In the genomic region with DNA sequence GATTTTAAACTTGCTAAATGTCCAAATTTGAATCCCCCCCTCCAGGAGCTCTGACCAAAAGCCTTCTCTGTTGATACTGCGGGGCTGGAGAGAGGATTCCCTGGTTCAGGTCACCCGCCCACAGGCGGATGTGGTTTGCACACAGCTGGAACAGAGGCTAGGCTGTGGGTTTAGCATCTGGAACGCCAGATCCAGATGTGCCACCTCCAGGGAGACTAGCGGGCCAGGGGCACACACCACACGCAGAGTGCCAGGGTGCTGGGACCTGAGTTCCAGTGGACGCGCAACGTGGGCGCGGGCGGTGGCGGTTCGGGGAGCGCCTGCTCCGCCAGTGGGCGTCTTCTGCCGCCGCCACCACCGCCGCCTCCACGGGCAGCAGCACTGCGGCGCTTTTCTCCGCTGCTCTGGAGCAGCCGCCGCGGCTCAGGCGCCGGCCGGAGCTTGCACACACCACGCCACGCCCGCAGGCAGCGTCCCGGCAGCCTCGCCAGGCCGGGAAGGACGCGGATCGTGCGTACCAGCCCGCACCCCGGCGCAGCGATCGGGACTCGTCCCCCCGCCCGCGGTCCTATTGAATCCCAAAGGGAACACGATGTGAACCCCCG, we compare ENCODE assay signal across 9 mouse cellular contexts.
DNase-seq lines count a peak whose midpoint lies in the region; ATAC-seq and TF ChIP-seq lines count a peak whose summit lies in the region.
"Had no signal": no experiment of that assay in that cellular context is flagged by ENCODE, and none has a peak within 500 bp of the region (broad histone marks: within the 10 kb centered on the region; RNA-seq: fewer than 3 reads in every experiment).

No protein-coding gene starts in this region.

- peak overlapping the region; percentile 81 for H3K27ac ChIP-seq in embryonic facial prominence, embryonic 12.5 days
- H3K27ac ChIP-seq in hindbrain, embryonic 15.5 days (replicated peaks) = peak overlapping the region; percentile 86
- peak overlapping the region; percentile 75 for H3K27ac ChIP-seq in lung, embryonic 16.5 days (ENCODE audit: low read length)
- no peak overlapping the region for H3K27ac ChIP-seq in small intestine, adult 2 months (ENCODE audit: insufficient read depth, low read depth, low read length)

- no peak for DNase-seq in adrenal gland, adult (ENCODE audit: inconsistent age in 2 of 2, low spot score in 1 of 2)

- H3K36me3 ChIP-seq in erythroblast, embryonic 14.5 days (ENCODE audit: control insufficient read depth) = no peaks in the 10 kb centered on the region
- H3K36me3 ChIP-seq in E14TG2a.4 (ENCODE audit: insufficient read depth, low read length) = no peaks in the 10 kb centered on the region
- no peaks in the 10 kb centered on the region for H3K36me3 ChIP-seq in embryonic facial prominence, embryonic 12.5 days
- H3K36me3 ChIP-seq in hindbrain, embryonic 15.5 days = no peaks in the 10 kb centered on the region
- no peaks in the 10 kb centered on the region for H3K36me3 ChIP-seq in lung, embryonic 16.5 days (ENCODE audit: control insufficient read depth, insufficient read depth, low read length)
- no peaks in the 10 kb centered on the region for H3K36me3 ChIP-seq in small intestine, adult 2 months (ENCODE audit: control insufficient read depth, insufficient read depth, low read length)
- H3K36me3 ChIP-seq: G1E had no signal

- TF ChIP-seq POLR2A in small intestine, adult 2 months (IDR thresholded peaks at IDR 0.05; ENCODE audit: low read depth, low read length) = no peak

- no peak for ATAC-seq in erythroblast, adult 5-6 weeks (replicated peaks; ENCODE audit: low FRiP score, poor library complexity, severe bottlenecking)
- peak; percentile 60 for ATAC-seq in embryonic facial prominence, embryonic 12.5 days (ENCODE audit: insufficient number of reproducible peaks, insufficient read depth, low FRiP score, low TSS enrichment)
- peak; percentile 59 for ATAC-seq in hindbrain, embryonic 15.5 days (ENCODE audit: low FRiP score, low read depth)
- peak; percentile 77 for ATAC-seq in lung, embryonic 16.5 days (ENCODE audit: low read depth)

- no peaks in the 10 kb centered on the region for H3K9me3 ChIP-seq in erythroblast, embryonic 14.5 days (ENCODE audit: control insufficient read depth, low read length)
- H3K9me3 ChIP-seq in E14TG2a.4 (ENCODE audit: low read length) = no peaks in the 10 kb centered on the region
- no peaks in the 10 kb centered on the region for H3K9me3 ChIP-seq in embryonic facial prominence, embryonic 12.5 days
- no peaks in the 10 kb centered on the region for H3K9me3 ChIP-seq in hindbrain, embryonic 15.5 days
- H3K9me3 ChIP-seq in lung, embryonic 16.5 days (ENCODE audit: control insufficient read depth, low read length) = no peaks in the 10 kb centered on the region

- WGBS in embryonic facial prominence, embryonic 12.5 days = under 1% methylated on average over 30 of the region's 53 CpGs
- WGBS in hindbrain, embryonic 15.5 days = 0% methylated on average over 22 of the region's 53 CpGs
- WGBS in lung, embryonic 16.5 days = 0% methylated on average over 43 of the region's 53 CpGs
- 2% methylated on average over 53 of the region's 53 CpGs for WGBS in small intestine, adult 2 months

- peak overlapping the region; percentile 76 for H3K9ac ChIP-seq in embryonic facial prominence, embryonic 12.5 days
- peak overlapping the region; percentile 80 for H3K9ac ChIP-seq in hindbrain, embryonic 15.5 days
- H3K9ac ChIP-seq in lung, embryonic 16.5 days (ENCODE audit: low read length) = peak overlapping the region; percentile 72

- H3K27me3 ChIP-seq in erythroblast, embryonic 14.5 days (ENCODE audit: control insufficient read depth) = peaks cover 77% of the 10 kb centered on the region
- peaks cover 80% of the 10 kb centered on the region for H3K27me3 ChIP-seq in E14TG2a.4 (ENCODE audit: insufficient read depth, low read length)
- H3K27me3 ChIP-seq in embryonic facial prominence, embryonic 12.5 days = peaks cover 54% of the 10 kb centered on the region
- H3K27me3 ChIP-seq in hindbrain, embryonic 15.5 days = peaks cover 26% of the 10 kb centered on the region
- peaks cover 59% of the 10 kb centered on the region for H3K27me3 ChIP-seq in lung, embryonic 16.5 days (ENCODE audit: control insufficient read depth, insufficient read depth, low read depth, low read length)
- peaks cover 42% of the 10 kb centered on the region for H3K27me3 ChIP-seq in small intestine, adult 2 months (ENCODE audit: control insufficient read depth, insufficient read depth, low read length)

- no peak for TF ChIP-seq CTCF in E14TG2a.4 (conservative IDR thresholded peaks at IDR 0.05; ENCODE audit: low read length)
- TF ChIP-seq CTCF in small intestine, adult 2 months (IDR thresholded peaks at IDR 0.05; ENCODE audit: extremely low read depth, insufficient read length, insufficient replicate concordance, low read depth, low read length) = no peak

- peak overlapping the region; percentile 22 for H3K4me3 ChIP-seq in erythroblast, embryonic 14.5 days (replicated peaks)
- H3K4me3 ChIP-seq in E14TG2a.4 (replicated peaks; ENCODE audit: low read length) = peak overlapping the region; percentile 83
- H3K4me3 ChIP-seq in embryonic facial prominence, embryonic 12.5 days = peak overlapping the region; percentile 66
- peak overlapping the region; percentile 69 for H3K4me3 ChIP-seq in hindbrain, embryonic 15.5 days
- peak overlapping the region; percentile 71 for H3K4me3 ChIP-seq in lung, embryonic 16.5 days (ENCODE audit: low read length)
- H3K4me3 ChIP-seq in small intestine, adult 2 months (ENCODE audit: low read depth, low read length) = peak overlapping the region; percentile 87

- no peaks in the 10 kb centered on the region for H3K4me1 ChIP-seq in erythroblast, embryonic 14.5 days (ENCODE audit: control insufficient read depth)
- H3K4me1 ChIP-seq in E14TG2a.4 (replicated peaks; ENCODE audit: low read depth, low read length) = peaks cover 30% of the 10 kb centered on the region
- peaks cover 13% of the 10 kb centered on the region for H3K4me1 ChIP-seq in embryonic facial prominence, embryonic 12.5 days
- peaks cover 31% of the 10 kb centered on the region for H3K4me1 ChIP-seq in hindbrain, embryonic 15.5 days (replicated peaks)
- H3K4me1 ChIP-seq in lung, embryonic 16.5 days (replicated peaks; ENCODE audit: control insufficient read depth, insufficient read depth, low read length) = peaks cover 19% of the 10 kb centered on the region
- H3K4me1 ChIP-seq in small intestine, adult 2 months (ENCODE audit: control insufficient read depth, insufficient read depth, insufficient read length, low read length) = 0 out of 2 replicates have a peak, but pooled peaks cover 3% of the 10 kb centered on the region

- peak overlapping the region; percentile 98 for H3K4me2 ChIP-seq in embryonic facial prominence, embryonic 12.5 days (replicated peaks)
- peak overlapping the region; percentile 86 for H3K4me2 ChIP-seq in hindbrain, embryonic 15.5 days
- peak overlapping the region; percentile 90 for H3K4me2 ChIP-seq in lung, embryonic 16.5 days (ENCODE audit: low read depth, low read length)

Comparison
In these comparisons a context has a peak if more than half of its experiments do, and no peak if none do; other contexts are left out.
1. H3K4me3 ChIP-seq: peak in every context shown above with its lines; median percentile 87 in small intestine, adult 2 months; 83 in E14TG2a.4; 71 in lung, embryonic 16.5 days; 69 in hindbrain, embryonic 15.5 days; 66 in embryonic facial prominence, embryonic 12.5 days; 22 in erythroblast, embryonic 14.5 days.